Mouse (Mus musculus) ZHBTc4 (cell line): ENCODE data around the gene Gm49318.

Experiments used
- DNase-seq: peaks from one replicate; pipeline ENCODE4 v3.0.0-alpha.2; 2011; ENCODE audit warnings: low read depth, low spot score

Gene Gm49318

DNA sequence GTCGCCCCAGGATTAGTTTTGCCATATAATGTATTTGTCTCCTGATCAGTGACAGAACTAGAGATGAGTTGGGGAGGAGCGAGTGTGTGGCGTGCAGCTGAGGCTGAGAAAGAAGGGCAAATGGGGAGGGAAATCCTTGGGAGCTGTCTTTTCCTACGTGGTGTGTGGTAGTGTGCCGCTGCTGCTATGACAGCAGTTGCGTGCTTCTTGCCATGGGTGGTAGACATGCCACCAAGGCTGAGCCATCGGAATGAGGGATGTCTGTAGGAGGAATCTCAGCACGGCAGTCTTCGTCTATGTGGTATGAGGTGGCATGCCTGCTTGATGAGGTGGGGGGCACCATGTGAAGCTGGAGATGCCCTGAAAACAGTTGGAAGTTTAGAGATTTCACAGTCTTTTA lies 40.7 kb downstream of the Gm49318 start:
- DNase-seq, result no peak

DNA sequence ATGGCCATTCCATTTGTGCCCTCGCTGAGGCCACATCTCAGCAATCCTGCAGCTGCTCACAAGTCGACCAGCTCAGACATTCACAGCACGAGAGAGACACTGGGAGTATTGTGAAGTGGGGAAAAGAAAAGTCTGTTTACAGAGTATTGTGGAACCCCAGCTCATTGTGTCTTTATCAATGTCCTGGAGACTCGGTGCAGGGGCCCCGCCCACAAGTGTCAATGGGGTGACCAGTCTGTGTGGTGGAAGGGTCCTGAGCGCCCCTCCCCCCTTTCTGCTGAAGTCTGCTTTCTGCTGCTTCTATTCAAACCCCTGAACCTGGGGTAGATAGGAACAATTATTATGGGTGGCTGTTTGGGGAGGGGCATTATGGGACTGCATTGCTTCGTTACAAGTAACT lies 42.6 kb downstream of the Gm49318 start:
- no peak for DNase-seq

DNA sequence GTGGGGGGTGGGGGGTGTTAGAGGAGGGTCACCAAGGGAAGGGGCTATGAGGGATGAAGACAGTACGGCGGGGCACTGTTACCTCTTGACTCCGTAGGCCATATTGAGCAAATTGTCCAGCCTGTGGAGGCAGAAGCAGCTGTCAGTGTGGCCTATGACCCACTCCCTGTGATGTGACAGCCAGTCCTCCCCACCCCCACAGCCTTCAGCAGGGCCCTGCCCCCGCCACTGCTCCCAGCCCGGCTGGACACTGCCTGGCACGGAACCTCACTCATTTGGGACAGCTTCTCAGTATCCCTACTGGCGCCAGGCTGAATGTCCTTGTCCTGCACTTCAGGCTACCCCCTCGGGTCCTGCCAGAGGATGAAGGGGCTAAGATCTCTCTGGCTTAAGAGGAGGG lies 46.5 kb downstream of the Gm49318 start:
- DNase-seq, result no peak

DNA sequence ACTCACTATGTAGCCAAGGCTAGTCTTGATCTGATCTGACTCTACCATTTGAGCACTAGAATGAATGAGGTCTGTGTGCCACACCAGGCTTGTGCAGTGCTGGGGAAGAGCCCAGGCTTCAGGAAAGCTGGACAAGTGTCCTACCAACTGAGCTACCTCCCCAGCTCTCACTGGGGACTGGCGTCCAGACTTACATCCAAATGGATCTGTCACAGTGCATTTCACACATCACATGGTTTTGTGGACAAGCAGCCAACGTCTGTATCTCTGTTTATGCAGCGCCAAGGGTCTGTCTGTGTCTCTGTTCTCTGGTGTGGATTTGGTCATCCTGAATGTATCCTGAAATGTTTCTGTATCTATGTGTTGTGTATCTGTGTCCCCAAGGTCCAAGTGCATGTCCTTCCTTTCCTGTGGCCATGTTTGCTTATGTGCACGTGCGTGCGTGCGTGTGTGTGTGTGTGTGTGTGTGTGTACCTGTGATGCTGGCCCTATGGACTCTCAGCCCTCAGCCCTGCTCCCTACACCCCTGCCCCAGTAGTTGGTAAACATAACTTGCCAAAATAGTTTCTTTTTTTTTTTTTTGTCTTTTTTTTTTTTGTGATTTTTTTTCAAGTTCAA lies 53.7 kb downstream of the Gm49318 start:
- no peak for DNase-seq

DNA sequence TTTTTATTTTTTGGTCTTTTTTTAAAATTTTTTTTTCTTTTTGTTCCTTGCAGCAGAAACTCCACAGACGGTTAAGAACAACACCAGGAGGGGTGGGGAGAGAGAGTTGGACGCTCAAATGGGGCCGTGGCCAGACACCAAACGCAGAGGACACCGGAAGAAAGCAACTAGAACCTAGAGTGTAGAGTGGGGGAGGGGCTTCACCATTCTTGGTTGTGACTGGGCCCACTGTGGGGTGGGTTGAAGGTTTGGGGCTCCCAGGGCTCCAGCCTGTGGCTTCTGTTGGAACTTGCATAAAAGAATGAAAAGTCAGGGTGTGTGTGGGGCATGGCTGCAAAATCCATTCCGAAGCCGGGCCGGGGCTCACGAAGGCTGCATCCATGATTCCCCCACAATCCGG lies 54.8 kb downstream of the Gm49318 start:
- DNase-seq, result no peak

DNA sequence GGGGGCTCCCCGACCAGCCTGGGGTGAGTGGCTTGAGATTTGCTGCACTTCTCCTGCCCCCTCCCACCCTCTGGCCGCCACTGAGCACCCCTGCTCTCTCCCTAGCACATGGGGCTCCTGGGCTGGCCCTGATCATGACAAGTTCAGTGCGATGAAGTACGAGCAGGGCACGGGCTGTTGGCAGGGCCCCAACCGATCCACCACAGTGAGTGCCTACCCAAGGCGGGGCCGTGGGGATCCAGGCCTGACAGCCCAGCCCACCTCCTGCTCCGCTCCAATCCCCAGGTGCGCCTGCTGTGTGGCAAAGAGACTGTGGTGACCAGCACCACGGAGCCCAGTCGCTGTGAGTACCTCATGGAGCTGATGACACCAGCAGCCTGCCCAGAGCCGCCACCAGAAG lies 58.3 kb downstream of the Gm49318 start:
- no peak for DNase-seq

DNA sequence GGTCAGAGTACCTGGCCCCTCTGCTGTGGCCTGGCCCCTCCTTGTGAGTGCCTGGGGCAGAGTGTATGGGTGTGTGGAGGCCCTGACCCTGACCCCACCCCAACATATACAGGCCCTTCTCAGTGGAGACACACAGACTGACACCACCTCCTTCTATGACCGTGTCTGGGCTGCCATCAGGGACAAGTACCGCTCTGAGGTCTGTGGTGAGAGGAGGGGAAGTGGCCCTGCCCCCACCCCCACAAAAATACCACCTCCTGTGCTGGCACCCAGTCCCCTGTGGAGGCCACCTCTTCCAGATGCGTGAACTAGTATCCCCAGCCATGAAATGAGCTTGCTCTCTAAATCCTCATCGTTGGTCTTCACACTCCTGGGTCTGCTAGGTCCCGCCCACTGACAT lies 60.0 kb downstream of the Gm49318 start:
- DNase-seq, result no peak

DNA sequence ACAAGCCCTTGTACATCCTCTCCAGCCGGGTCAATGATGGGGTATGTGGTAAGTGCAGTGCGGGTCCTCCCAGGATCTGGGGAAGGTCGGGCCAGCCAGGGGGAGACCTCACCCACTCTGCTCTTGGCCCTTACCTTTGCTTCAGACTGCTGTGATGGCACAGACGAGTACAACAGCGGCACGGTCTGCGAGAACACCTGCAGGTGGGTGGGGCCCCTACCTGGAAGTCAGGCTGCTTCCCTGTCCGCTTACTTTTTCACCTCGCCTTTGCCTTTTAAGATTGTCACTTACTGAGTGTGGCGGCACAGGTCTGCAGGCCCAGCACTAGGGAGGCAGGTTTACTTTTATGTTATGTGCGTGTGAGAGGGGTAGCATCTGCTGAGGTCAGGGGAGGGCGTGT lies 66.5 kb downstream of the Gm49318 start:
- DNase-seq, result no peak

DNA sequence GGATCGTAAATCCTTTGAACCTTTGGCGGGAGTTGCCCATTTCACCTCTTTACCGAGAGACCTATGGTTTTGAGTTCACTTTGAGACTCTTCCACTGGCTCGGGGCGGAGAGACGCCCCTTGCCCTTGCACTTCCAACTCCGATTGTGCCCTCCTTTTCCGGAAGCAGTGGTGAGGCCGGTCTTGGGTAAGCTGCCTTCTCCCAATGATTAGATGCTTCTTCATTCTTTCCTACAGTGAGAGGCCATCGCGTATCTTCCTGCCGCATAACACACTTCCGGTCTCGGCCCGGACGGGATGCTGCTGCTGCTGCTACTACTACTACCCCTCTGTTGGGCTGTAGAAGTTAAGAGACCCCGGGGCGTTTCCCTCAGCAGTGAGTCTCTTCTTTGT lies 67.9 kb downstream of the Gm49318 start:
- DNase-seq, result peak; percentile 66

DNA sequence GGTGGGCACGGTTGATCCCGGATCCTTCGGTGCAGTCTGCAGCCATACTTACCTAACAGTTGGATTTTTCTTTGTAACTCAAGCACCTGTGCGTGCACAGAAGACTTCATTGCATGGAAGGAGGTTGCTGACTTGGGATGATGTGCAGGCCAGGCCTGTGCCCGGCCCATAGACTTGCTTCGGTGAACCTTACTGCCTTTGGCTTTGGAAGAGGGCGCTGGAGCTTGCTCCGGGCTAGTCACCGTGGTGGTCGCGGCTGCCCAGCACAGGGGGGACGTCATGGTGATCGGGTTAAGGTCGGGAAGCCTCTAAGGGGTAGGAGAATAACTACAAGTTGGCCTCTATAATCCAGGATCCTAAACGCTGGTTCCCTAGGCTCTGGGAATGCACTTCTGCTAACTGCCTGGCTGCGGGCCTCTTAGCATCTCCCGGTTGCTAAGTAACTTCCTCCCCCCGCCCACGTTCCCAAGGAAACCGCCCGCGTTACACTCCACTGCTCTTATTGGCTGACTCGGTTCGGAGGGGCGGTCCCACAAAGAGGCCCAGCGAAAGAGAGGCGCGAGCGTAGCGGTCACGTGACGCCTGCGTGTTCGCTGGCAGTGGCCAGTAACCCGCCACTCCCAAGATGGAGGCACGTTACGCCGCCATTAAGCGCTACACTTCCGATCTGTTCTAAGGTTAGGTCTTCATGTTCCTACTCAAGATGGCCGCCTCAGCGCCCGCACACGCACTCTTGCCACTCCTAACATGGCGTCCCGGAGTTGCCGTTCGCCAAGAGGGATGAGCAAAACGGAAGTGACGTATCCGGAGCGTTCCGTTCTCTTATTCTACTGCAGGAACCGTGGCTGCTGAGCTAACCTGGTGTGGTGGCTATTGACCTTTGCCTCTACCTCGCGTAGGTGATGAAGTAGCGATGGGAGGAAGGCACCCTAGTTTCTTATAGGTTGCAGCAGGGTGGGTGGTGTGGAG lies 68.6 kb downstream of the Gm49318 start, which contains the start of the genes Ccdc151 and Prkcsh:
TSS of gene Ccdc151 (minus strand) at position 441 of the 969 bp plus-strand sequence.
TSS of gene Prkcsh (plus strand) at position 613 of the 969 bp plus-strand sequence.
- DNase-seq, result peak; percentile 100

DNA sequence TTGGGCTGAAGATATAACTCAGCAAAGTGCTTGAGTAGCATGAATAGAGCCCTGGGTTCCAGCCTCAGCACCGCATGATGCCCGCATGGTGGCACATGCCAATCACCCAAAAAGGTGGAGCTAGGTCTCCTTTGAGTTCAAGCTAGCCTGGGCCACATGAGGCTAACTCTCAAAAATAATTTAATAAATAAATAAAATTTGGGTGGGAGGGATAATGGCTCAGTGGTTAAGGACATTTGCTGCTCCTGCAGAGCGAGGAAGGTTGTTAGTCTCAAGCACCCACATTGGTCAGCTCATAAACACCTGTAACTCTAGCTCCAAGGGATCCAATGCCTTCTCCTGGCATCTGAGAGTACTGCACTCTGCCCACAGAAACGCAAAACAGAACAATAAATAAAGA lies 69.4 kb downstream of the Gm49318 start:
- DNase-seq, result no peak

DNA sequence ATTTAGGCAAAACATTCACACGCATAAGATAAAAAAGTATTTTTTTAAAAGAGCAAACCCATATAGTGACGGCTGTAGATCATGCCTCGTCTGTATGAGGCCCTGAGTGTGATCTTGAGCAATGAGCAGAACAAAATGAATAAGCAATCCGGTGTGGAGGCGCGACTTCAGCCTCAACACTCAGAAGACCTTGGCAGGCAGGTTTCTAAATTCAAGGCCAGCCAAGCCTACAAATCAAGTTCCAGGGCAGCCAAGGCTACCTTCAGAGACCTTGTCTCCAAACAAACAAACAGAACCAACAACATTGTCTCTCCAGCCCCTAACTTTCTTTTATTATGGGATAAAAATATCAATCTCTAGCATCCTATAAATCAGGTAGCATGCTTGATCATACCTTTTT lies 70.8 kb downstream of the Gm49318 start:
- no peak for DNase-seq

DNA sequence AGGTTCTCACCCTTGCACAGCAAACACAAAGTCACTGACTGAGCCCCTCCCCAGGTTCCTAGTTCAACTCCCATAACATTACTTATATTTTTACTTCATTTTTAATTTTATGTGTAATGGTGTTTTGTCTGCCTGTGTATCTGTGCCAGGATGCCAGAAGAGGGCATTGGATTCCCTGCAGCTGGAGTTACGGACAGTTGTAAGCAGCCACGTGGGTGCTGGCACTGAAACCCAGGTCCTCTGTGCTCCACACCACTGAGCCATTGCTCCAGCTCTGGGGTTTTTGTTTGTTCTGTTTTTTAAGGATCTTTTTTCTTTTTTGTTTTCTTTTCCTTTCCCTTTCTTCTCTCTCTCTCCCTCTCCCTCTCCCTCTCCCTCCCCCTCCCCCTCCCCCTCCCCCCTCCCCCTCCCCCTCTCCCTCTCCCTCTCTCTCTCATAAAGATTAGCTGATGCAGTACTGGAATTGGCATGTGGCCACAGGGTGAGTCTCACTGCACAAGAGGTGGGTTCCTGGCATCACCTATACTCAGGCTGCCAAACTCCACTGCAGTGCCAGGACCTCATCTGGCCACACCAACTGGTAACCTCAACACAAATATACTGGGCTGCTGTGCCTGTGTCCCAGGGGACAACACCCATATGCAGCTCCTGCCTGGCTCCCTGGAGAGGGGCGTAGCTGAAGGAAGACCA lies 74.7 kb downstream of the Gm49318 start:
- no peak for DNase-seq

DNA sequence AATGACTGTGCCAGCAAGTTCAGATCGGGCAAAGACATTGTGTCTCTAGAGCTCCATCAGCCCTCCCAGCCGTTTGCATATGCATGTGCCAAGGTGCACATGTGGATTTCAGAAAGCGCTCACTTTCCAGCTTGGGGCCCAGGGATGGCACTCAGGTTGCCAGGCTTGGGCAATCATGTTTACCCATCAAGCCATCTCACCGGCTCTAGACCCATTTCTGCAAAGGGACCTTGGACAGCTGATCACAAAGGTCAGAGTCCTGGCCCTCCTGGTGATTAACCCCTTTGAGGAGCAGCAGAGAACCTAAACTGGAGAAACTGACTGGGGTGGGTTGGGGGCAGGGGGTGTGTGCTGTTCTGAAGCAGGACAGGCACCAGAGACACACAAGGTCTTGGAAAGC lies 78.8 kb downstream of the Gm49318 start:
- DNase-seq, result no peak

DNA sequence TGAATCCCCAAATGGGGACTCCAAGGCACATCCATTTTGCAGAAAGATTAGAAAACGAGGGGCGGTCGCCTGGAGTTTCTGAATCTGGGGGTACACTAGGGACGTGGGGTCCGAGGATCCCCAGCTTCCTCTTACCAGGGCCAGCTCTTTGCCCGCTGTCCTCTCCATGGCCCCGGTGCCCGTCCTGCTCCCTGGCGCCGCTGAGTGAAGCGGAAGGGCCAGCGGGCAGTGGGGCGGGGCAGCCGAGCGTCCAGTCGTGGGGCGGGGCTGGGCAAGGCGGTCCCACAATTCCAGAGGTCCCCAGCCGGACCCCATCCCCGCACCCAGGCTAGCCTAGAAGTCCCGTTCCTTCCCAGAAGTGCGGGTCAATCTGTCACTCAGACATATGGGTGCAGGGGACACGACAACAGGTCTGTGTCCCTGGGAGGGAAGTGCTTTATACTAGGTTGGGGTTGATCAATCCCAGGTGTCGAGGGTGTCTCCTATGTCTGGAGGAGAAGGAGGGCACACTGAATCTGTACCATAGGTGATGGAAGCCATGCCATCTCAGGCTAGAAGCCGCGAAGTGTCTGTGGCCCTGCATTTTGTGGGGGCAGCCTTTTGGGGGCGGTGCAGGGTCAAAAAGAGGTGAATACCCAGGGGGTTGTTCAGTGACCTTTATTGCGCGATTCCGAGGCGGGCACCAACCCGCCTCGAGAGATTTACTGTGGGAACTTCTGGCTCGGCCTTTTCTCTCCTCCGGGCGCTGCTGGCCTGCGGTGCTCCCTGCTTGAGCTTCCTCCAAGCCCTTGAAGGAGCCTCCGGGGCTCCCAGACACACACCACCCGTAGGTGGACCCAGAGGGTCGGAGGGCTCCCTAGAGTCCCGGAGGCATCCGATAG lies 81.6 kb downstream of the Gm49318 start, which contains the start of gene Rgl3:
TSS of gene Rgl3 (minus strand) at position 217 of the 881 bp plus-strand sequence.
- DNase-seq, result no peak

DNA sequence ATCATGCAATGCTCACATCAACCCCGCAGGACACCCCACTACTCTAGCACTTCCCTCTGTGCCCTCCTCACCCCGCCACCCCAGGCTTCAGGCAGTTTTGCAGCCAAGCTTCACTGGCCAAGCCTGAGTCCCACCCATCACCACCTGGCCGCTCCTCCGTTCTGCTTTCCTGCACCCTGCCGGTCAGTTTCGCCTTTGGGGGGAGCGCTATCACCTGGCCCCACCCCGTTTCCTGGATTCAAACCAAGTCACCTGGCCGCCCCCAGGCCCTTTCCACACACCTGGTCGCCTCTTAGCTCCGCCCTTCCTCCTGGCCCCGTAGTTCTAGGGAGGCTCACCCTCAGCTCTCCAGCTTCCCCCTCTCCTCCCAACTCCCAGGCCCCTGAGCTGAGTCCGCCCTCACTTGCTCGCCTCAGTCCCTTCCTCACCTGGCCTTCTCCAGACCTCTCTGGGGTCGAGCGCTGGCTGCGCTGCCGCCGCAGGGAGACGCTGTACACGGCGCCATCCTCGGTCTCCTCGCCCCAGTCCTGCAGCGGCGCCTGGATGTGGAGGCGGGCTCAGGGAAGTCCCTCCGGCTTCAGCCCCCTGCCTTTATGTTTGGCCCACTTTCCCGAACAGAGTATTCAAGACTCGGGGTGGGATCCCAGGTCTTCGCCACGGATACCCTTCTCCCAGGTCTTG lies 82.5 kb downstream of the Gm49318 start:
- peak; percentile 51 for DNase-seq

DNA sequence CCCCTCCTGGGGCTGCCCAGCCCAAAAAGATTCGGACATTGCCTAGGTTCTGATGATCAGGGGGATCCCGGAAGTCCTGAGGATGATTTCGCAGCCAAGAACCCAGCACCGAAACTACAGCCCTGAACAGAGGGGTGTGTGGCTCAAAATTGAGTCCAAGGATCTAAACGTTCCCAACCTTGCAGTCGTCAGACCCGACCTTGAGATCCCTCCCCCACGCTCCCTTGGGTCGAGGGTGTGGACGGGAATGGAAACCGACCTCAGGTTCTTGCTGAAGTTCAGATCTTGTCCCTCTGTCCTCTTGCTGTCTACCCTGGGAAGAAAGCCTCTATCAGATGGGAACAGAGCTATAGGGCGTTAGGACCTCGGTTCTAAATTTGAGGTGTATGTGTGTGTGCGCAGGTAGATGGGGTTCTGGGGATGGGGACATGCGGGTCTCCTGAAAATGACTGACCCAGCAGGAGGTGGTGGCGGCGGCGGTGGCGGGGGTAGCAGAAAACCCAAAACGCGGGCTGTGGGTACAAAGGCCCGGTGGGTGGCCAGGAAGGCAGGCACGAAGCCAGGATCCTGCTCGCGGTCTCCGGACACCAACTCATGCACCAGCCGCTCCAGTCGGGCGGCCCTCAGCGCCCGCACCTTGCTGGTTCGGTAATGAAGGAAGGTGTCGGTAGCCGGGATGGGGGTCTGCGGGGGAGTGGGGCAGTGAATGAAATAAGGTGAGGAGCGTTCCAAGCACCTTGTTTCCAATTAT lies 83.3 kb downstream of the Gm49318 start:
- no peak for DNase-seq
